Mouse (Mus musculus) thymus, postnatal 14 days (tissue): Measurements from ENCODE around the gene Akap9.
"Not testable (repeated sequence)": the region's sequence is repeated elsewhere in the genome, so short reads cannot be mapped to it uniquely, and the experiment has no call there.

ENCODE experiments used
- DNase-seq: peaks from one replicate; pipeline ENCODE4 v3.0.0; 2021

Gene Akap9

DNA sequence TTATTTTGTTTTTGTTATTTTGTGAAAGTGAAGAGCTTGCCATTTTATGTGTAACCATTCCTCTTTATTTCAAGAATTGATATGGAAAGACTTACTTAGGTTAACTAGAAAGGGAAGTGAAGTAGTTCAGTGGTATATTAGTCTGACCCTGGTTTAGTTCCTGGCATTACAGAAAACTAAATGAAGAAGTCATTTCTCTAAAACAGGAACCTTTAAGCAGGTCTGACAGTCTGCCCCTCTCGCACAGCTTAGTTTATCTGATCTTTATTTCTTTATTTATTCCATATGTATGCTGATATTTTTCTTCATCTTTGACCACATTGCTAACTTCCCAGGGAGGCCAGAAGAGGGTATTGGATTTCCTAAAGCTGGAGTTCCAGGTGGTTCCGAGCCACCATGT is 113.1 kb downstream of the Akap9 start:
- no peak for DNase-seq

DNA sequence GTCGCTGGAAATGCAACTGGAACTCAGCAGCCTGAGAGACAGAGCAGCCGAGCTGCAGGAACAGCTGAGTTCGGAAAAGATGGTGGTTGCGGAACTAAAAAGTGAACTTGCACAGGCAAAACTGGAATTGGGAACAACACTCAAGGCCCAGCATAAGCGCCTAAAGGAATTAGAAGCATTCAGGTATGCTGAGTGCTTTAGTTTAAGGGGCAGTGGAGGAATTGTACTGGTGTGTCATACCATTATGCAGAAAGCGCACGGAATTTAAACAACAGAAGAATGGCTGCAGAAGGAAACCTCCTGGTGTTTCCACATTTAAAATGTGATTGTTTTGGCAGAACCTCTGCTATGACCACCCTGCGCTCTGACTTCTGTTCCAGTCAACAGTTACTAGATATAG is 132.5 kb downstream of the Akap9 start:
- no peak for DNase-seq

DNA sequence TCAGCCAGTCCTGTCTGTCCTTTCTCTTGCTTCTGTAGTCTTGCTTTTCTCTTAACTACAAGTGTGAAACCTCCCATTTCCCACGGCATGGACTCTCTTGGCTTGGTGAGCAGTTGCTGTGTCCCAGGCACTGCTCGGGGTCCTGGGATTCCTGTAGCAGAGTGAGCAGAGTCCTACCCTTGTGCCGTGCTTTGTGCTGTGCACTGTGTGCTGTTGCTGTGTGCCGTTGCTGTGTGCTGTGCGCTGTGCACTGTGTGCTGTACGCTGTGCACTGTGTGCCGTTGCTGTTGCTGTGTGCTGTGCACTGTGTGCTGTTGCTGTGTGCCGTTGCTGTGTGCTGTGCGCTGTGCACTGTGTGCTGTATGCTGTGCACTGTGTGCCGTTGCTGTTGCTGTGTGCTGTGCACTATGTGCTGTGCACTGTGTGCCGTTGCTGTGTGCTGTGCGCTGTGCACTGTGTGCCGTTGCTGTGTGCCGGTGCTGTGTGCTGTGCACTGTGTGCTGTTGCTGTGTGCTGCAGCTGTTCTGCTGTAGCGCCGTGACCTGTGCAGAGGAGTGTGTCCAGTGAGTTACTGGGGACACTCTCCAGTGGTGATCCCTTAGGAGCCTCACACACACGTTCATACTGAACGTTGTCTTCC is 138.7 kb downstream of the Akap9 start:
- no peak for DNase-seq

DNA sequence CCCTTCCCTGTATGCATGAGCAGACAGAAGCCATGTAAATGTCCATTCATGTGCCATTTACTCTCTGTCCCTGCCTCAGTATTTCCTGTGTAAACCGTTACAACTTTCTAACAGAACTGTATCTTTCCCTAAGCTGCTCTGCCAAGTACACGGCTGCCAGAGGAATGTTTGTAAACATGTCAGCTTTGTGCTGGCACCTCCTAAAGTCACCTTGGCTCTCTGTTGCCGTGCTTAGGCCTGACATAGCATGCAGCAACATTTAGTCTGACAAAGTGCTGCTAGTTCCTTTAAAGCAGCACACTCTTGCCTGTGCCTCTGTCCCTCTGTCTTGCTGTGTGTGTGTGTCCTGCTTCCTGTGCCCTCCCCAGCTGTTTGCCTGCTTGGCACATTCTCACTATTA is 139.3 kb downstream of the Akap9 start:
- DNase-seq = no peak

DNA sequence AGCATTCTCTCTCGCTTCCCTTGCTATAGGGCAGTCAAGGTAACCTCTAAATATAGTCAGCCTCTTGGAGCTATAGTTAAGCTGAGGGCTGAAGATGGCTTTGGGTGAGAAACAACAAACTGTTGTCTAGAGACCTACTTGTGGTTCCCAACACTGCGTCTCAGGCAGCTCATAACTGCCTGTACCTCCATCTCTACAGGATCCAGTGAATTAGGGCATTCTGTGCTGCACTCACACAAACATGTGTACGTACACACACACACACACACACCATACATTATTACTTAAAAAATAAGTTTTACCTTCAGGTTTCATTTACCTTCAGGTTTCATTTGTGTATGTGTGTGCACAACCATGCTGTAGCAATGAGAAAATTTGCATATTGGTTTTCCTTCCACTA is 151.2 kb downstream of the Akap9 start:
- DNase-seq = no peak

DNA sequence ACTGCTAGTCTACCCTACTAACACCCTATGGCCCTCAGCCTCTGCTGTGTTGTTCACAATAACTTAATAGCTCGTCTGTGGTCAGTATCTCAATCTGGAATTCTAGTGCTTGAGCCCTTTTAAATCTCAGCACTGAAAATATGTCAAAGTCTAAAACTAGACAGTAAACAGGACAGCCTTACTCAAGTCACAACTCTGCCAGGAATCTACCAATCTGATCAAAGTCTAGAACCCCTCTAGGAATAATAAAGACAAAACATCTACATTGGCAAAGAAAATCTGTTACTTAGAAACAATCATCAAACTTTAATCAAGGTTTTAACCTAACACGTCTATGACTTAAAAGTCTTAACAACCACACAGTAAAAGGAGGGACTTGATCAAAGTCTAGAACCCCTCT is 153.0 kb downstream of the Akap9 start:
- DNase-seq = no peak

DNA sequence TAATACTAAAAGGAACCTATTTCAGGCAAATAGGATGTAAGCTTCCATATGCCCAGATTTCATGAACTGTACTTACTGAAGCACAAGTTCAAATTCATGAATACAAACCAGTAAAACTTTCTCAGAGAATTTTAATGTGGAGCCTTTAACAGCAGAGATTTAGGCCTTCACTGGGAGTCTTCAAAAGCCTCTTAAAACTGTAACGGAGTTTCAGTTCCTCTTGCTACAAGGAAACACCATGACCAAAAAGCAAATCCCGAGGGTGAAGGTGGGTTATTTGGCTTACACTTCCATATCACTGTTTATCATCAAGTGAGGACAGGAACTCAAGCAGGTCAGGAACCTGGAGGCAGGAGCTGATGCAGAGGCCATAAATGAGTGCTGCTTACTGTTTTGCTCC is 153.7 kb downstream of the Akap9 start:
- no peak for DNase-seq

DNA sequence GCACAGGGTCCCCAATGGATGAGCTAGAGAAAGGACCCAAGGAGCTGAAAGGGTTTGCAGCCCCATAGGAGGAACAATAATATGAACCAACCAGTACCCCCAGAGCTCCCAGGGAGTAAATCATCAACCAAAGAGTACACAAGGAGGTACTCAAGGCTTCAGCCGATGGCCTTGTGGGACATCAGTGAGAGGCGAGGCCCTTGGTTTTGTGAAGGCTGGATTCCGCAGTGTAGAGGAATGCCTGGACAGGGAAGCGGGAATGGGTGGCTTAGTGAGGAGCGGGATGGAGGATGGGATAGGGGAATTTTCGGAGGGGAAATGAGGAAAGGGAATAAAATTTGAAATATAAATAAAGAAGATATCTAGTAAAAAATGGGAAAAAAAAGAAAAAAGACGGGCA is 157.1 kb downstream of the Akap9 start:
- DNase-seq = no peak

DNA sequence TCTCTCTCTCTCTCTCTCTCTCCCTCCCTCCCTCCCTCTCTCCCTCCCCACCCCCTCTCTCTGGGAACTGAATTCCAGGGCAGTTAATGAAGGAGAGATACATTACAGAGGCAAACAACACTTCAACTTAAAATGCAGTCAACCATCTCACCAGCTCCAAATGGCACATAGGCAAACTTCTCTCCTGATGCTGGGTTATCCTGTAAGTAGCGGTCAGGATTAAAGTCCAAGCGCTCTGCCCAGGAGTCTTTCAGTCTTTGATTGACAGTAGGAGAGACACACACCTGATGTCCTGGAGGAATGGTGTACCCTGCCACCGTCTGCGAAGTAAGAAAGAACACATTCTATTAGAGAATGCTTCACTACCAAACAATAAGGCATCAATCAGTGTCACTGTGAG is 158.5 kb downstream of the Akap9 start:
- DNase-seq = no peak

DNA sequence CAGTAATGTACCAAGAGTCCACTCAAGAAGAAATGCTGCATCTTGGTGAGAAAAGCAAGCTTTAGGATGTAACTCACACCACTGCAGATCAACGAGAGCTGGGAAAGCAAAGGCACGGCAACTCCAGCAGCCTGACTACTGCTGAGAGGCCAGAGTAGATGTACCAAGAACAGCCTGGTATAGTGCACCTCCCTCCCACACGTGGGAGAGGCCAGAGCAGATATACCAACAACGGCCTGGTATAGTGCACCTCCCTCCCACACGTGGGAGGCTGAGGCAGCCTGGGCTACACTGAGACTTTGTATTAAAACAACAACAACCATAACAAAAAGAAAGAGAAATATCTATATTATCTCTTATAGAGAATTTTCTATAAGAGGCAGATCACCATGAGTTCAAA is 160.3 kb downstream of the Akap9 start:
- DNase-seq = no peak

DNA sequence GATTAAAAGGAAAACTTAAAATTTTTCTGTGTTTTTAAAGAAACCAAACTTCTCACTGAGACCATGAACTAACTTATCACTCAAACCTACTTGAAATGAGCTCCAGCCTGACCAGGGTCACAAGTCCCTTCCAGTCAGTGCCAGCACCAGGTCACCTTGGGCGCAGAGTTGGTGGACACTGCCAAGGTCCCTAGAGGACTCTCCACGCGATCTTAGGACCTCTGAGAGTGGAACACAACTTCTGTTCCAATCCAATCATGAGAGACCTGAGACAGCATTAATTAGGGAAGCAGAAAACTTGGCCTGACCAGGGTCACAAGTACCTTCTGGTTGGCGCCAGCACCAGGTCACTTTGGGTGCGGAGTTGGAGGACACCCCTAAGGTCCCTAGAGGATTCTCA is 166.6 kb downstream of the Akap9 start:
- no peak for DNase-seq

DNA sequence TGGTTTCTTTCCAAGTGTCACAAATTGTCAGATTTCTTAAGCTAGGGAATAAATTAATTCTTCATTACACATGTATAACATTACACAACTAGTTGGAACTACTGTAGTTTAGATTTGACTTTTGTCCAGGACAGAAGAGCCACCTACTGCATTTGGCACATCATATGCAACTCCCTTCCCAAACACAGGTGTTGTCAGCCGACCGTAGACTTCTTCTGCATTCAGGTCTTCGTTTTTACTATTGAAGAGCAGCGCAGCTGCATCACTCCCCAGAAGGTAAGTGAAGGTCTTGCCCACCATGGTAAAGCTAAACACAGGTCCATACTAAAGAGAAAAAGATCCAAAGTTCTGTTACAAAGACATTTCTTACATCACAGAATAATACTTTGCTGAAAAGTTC is 173.2 kb downstream of the Akap9 start:
- DNase-seq = no peak

DNA sequence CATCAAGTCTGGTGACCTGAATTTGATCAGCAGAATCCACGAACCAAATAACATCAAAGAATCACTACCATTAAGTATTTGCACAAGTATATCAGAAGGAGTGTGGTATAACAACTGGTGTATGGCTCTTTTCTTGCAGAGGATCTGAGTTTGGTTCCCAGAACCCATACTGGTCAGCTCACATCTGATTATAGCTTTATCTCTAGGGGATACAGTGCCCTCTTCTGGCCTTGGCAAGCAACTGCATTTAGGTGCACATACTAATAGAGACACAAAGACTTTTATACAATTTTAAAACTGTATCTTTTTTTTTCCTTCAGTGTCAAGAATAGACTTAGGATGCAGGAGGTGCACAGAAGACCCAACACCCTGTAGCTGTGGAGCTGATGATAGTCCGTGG is 173.9 kb downstream of the Akap9 start:
- no peak for DNase-seq

DNA sequence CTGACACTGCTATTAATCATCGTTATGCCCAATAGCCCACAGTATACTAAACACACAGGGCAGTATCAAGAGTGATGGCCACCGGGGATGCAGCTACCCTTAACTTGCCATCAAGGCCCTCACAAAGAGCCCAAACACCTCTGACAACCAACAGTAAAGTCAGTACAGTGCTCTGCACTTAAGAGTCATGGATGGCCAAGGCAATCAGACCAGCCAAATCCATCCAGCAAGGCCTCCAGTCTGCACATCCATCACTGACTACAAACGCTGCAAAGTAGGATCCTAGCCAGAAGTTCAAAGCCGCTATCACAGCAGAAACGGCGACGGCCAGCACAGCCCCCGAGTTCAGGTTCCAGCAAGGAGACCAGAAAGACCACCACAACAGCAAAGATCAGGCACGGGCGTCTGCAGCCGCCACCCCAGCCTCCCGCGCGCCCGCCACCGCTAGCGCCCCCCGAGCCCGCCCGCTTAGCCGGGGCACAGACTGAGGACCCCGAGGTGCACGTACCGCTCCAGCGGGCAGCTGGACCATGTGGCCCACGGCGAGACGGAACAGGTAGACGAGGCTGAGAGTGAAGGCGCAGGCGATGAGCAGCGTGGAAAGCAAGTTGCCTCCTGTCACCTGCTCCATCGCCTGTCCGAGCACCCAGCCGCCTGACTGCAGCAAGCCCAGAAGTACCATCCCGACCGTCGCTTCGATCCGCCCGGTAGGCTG is 175.9 kb downstream of the Akap9 start:
- no peak for DNase-seq

DNA sequence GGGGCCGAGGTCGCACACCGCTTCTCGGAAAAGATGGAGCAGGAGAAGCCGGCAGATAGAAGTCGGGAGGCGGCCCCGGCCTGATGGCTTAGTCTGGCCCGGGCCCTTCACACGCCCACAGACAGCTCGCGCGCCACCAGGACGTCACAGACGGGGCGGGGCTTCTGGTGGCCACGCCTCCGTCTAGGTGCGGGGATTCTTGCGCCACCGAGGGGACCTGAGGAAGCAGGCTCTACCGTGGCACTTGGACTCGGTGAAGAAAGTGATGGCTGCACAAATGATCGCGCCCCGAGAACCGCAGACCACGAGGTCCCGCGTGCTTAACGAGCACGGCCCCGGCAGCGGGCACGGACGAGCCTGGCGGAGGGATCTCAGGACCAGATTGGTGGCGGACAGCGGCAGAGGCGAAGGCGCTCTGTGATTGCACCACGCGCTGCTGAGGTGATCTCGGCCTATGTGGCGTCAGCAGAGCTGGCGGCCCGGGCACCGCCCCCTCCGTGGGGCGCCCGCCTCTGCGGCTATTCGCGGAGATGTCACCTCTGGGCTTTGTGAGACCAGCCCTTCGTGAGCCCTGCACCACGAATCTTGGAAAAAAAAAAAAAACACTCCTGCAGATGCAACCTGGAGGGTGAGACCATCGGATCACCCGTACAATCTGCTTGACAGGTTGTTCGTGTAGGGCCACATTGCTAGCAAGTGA is 176.6 kb downstream of the Akap9 start, which contains the start of gene Cyp51:
Gene Cyp51, minus strand, starts transcription at position 406 of the 700 bp plus-strand sequence.
- peak; percentile 90 for DNase-seq

DNA sequence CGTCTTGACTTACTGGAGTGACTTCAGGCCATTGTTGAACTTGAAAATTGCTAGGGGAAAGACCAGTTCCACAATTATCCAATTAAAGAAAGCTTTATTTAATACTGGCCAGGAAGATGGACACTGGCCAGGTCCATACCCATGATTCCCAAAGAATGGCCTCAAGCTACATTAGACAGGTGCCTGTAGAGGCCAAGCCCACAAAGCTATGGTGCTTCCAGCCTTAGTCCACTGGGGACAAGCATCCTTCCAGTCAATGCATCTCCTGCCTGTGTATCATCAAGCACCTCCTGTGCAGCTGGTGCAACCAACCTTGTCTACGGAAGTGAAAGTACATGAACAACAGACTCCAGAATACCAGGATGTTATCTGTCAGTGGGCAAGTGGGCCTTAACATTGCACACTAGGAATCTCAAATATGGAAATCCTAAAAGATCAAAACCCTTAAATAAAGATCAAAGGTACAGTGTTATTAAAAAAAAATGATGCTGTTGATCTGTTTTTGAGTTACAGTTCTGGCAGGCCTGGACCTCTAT is 177.9 kb downstream of the Akap9 start:
- no peak for DNase-seq

DNA sequence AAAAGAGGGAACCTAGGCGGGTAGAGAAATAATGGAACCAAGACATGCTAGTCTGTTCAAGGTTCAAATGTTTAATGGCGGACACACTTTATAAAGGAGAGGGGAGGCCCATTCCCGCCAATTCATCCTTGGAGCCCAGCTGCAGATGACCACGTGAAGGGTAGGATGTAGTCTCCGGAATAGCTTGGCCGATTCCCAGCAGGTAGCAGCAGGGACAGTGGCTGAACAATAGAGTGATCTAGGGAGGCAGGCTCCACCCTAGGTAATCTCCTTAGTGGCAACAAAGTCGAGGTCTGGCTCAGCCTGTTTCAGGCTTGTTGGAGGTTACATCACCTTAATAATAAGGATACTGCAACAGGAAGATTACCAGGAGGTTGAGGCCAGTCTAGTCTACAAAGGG is 179.2 kb downstream of the Akap9 start:
- DNase-seq = not testable (repeated sequence)

DNA sequence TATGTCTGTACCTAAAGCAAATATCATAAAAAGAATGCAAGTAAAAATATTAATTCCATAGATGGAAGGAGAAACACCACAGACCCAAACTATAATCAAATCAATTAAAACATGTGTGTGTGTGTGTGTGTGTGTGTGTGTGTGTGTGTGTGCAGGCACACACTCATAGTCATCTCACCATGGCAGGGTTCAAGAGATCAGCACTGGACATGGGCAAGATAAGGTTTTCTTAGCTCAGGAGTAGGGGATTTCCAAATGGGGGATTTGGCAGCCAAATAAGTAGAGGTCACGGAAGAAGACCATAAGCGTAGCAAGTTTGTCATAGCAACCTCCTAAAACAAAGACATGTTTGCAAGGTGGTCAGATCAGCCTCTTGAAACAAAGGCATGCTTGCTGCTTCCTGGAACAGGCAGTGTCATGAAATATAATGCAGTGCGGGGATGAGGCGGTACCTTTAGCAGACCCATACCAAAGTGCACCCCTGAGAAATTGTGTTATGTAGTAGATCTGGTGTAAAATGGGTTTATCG is 184.8 kb downstream of the Akap9 start:
- DNase-seq = no peak
